ENCODE assay signal across 20 mouse cellular contexts in the genomic region with DNA sequence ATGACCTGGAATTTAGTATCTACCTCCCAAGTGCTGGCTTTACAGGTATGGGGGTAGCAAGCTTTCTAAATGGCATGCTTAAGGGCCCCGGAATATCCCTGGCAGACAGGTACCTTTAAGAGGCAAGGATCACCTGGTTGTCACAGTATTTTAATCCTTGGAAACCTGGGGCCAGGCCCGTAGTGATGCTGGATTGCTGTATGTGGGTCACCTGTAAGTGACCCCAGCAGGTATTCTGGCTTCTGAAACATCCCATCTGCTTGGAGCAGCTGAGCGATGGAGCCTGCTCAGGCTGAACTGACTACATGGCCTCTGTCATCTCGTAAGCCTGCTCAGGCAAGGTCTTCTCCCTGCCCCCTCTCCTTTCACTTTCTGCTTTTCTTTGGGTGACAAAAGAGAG.
DNase-seq lines count a peak whose midpoint lies in the region; ATAC-seq and TF ChIP-seq lines count a peak whose summit lies in the region.
"Had no signal": no experiment of that assay in that cellular context is flagged by ENCODE, and none has a peak within 500 bp of the region (broad histone marks: within the 10 kb centered on the region; RNA-seq: fewer than 3 reads in every experiment).

No protein-coding gene starts in this region.

- H3K9me3 ChIP-seq in midbrain, embryonic 11.5 days (ENCODE audit: control insufficient read depth, low read length), result no peaks in the 10 kb centered on the region
- H3K9me3 ChIP-seq in midbrain, embryonic 14.5 days (ENCODE audit: control insufficient read depth, low read length), result no peaks in the 10 kb centered on the region
- no peaks in the 10 kb centered on the region for H3K9me3 ChIP-seq in midbrain, embryonic 15.5 days
- H3K9me3 ChIP-seq: embryonic facial prominence, embryonic 12.5 days; heart, embryonic 10.5 days; hindbrain, embryonic 13.5 days had no signal

- peak; percentile 23 for DNase-seq in midbrain, embryonic 11.5 days (ENCODE audit: low spot score, missing footprints)
- no peak for DNase-seq in midbrain, embryonic 14.5 days
- DNase-seq in cerebellum, adult 2 months, result peak; percentile 82 to 91
- peak; percentile 79 to 83 for DNase-seq in cerebellum, postnatal 10 days
- DNase-seq in urinary bladder, postnatal 25 days (ENCODE audit: low spot score), result no peak
- DNase-seq in frontal cortex, postnatal 36 days (ENCODE audit: low spot score in 2 of 2), result no peak
- DNase-seq: adrenal gland, postnatal 14 days; embryo, embryonic 11 days; heart, adult 18-20 months; kidney, adult 11 months; kidney, adult 9 months had no signal

- peaks cover 8% of the 10 kb centered on the region for H3K27me3 ChIP-seq in midbrain, embryonic 11.5 days (ENCODE audit: control insufficient read depth, insufficient read depth, low read length)
- no peaks in the 10 kb centered on the region for H3K27me3 ChIP-seq in midbrain, embryonic 14.5 days (ENCODE audit: control insufficient read depth, insufficient read depth, low read length)
- H3K27me3 ChIP-seq in cerebellum, adult 2 months (ENCODE audit: control insufficient read depth, insufficient read depth, low read length), result no peaks in the 10 kb centered on the region
- H3K27me3 ChIP-seq in midbrain, embryonic 15.5 days (replicated peaks), result no peaks in the 10 kb centered on the region

- no peak for ATAC-seq in midbrain, embryonic 11.5 days (ENCODE audit: low FRiP score)
- ATAC-seq in midbrain, embryonic 14.5 days (ENCODE audit: low FRiP score, low TSS enrichment), result no peak
- no peak for ATAC-seq in erythroid progenitor cell, adult 5-6 weeks (replicated peaks; ENCODE audit: low FRiP score, poor library complexity, severe bottlenecking)
- no peak for ATAC-seq in midbrain, embryonic 15.5 days (replicated peaks)
- ATAC-seq: activated CD4-positive, CD25-positive, alpha-beta regulatory T cell, adult 4 months; forebrain, embryonic 14.5 days; hindbrain, postnatal 0 days; Patski had no signal

- H3K4me2 ChIP-seq in midbrain, embryonic 11.5 days, result no peak overlapping the region
- no peak overlapping the region for H3K4me2 ChIP-seq in midbrain, embryonic 14.5 days (ENCODE audit: low read length)
- no peak overlapping the region for H3K4me2 ChIP-seq in midbrain, embryonic 15.5 days
- H3K4me2 ChIP-seq: embryonic facial prominence, embryonic 12.5 days; hindbrain, embryonic 13.5 days had no signal

- no peak; the same call in 1 of the 2 replicates for TF ChIP-seq POLR2A in cerebellum, adult 2 months (IDR thresholded peaks at IDR 0.05; ENCODE audit: borderline replicate concordance, insufficient read depth, low read length)

- H3K4me3 ChIP-seq in midbrain, embryonic 11.5 days (ENCODE audit: low read depth, low read length), result no peak overlapping the region
- no peak overlapping the region for H3K4me3 ChIP-seq in midbrain, embryonic 14.5 days (replicated peaks; ENCODE audit: low read depth, low read length)
- no peak overlapping the region for H3K4me3 ChIP-seq in cerebellum, adult 2 months (replicated peaks; ENCODE audit: insufficient read depth, low read depth, low read length)
- H3K4me3 ChIP-seq in midbrain, embryonic 15.5 days, result no peak overlapping the region
- H3K4me3 ChIP-seq: embryonic facial prominence, embryonic 12.5 days; heart, embryonic 10.5 days; hindbrain, embryonic 13.5 days had no signal

- no peak overlapping the region for H3K9ac ChIP-seq in midbrain, embryonic 11.5 days (ENCODE audit: low read length)
- no peak overlapping the region for H3K9ac ChIP-seq in midbrain, embryonic 14.5 days (replicated peaks; ENCODE audit: low read length)
- no peak overlapping the region for H3K9ac ChIP-seq in midbrain, embryonic 15.5 days
- H3K9ac ChIP-seq: embryonic facial prominence, embryonic 12.5 days; hindbrain, embryonic 13.5 days had no signal

- TF ChIP-seq CTCF in cerebellum, adult 2 months (IDR thresholded peaks at IDR 0.05; ENCODE audit: borderline replicate concordance, insufficient read depth, low read depth, low read length), result no peak

- WGBS in midbrain, embryonic 11.5 days, result 76% methylated on average over 4 of the region's 4 CpGs
- 70% methylated on average over 4 of the region's 4 CpGs for WGBS in midbrain, embryonic 14.5 days
- WGBS in cerebellum, adult 2 months, result 9% methylated on average over 4 of the region's 4 CpGs
- whole genome bisulfite sequencing in midbrain, embryonic 15.5 days, result 79% methylated on average over 4 of the region's 4 CpGs

- no peaks in the 10 kb centered on the region for H3K36me3 ChIP-seq in midbrain, embryonic 11.5 days (ENCODE audit: control insufficient read depth, insufficient read depth, low read length)
- no peaks in the 10 kb centered on the region for H3K36me3 ChIP-seq in midbrain, embryonic 14.5 days (ENCODE audit: control insufficient read depth, insufficient read depth, low read length)
- no peaks in the 10 kb centered on the region for H3K36me3 ChIP-seq in midbrain, embryonic 15.5 days (replicated peaks)
- H3K36me3 ChIP-seq: embryonic facial prominence, embryonic 12.5 days; heart, embryonic 10.5 days; hindbrain, embryonic 13.5 days had no signal

- no peak overlapping the region for H3K27ac ChIP-seq in midbrain, embryonic 11.5 days (ENCODE audit: low read depth, low read length)
- H3K27ac ChIP-seq in midbrain, embryonic 14.5 days (replicated peaks; ENCODE audit: low read depth, low read length), result no peak overlapping the region
- H3K27ac ChIP-seq in cerebellum, adult 2 months (ENCODE audit: insufficient read depth, low read length), result peak overlapping the region; percentile 91
- no peak overlapping the region for H3K27ac ChIP-seq in midbrain, embryonic 15.5 days
- H3K27ac ChIP-seq: embryonic facial prominence, embryonic 12.5 days; heart, embryonic 10.5 days; hindbrain, embryonic 13.5 days; hindbrain, postnatal 0 days had no signal

- peaks cover 8% of the 10 kb centered on the region for H3K4me1 ChIP-seq in midbrain, embryonic 11.5 days (ENCODE audit: control insufficient read depth, insufficient read depth, low read length)
- no peaks in the 10 kb centered on the region for H3K4me1 ChIP-seq in midbrain, embryonic 14.5 days (ENCODE audit: control insufficient read depth, insufficient read depth, low read length)
- H3K4me1 ChIP-seq in cerebellum, adult 2 months (ENCODE audit: control insufficient read depth, insufficient read depth, low read length), result peaks cover 53% of the 10 kb centered on the region
- peaks cover 8% of the 10 kb centered on the region for H3K4me1 ChIP-seq in midbrain, embryonic 15.5 days
- H3K4me1 ChIP-seq: embryonic facial prominence, embryonic 12.5 days had no signal

Comparison
In these comparisons a context has a peak if more than half of its experiments do, and no peak if none do; other contexts are left out.
1. DNase-seq: peak in midbrain, embryonic 11.5 days (single experiment), cerebellum, adult 2 months (2 of 2) and cerebellum, postnatal 10 days (2 of 2); none in midbrain, embryonic 14.5 days (single experiment), urinary bladder, postnatal 25 days (single experiment) and frontal cortex, postnatal 36 days (0 of 2).